Mouse (Mus musculus) MEL (cell line): ENCODE measurements at regions not wholly inside any gene's neighbourhood (a gene's known extent, or its start where the extent isn't known, plus 50 kb on each side); places are given as distances from the start of the nearest gene placed in this dataset.

ENCODE experiments used
- CTCF ChIP-seq, 3 experiments: IDR thresholded peaks in 2 of 3; conservative IDR thresholded peaks in 1 of 3; 2 replicates each; pipeline ENCODE4 v1.5.1; 2011 to 2012; ENCODE audit warnings: low read length in 3 of 3, low read depth in 2 of 3, mild to moderate bottlenecking in 2 of 3, improper control_type of control experiment in 1 of 3, inconsistent platforms in 1 of 3, mixed read lengths in 1 of 3, moderate library complexity in 1 of 3; ENCODE audit not compliant: control insufficient read depth in 1 of 3, insufficient read depth in 1 of 3, poor library complexity in 1 of 3, severe bottlenecking in 1 of 3
- ELF1 ChIP-seq: IDR thresholded peaks from 2 replicates; pipeline ENCODE4 v1.6.1; 2014; ENCODE audit warnings: low read depth, mild to moderate bottlenecking, inconsistent platforms, low read length, improper control_type of control experiment, moderate library complexity
- GATA1 ChIP-seq: IDR thresholded peaks from 2 replicates; pipeline ENCODE4 v1.6.1; 2011; ENCODE audit warnings: low read depth, low read length, improper control_type of control experiment
- MAFK ChIP-seq: IDR thresholded peaks from 2 replicates; pipeline ENCODE4 v1.6.1; 2011; ENCODE audit warnings: low read depth, mild to moderate bottlenecking, low read length, improper control_type of control experiment, borderline replicate concordance
- NRF1 ChIP-seq: IDR thresholded peaks from 2 replicates; pipeline ENCODE4 v1.6.1; 2014; ENCODE audit warnings: low read depth, mild to moderate bottlenecking, inconsistent platforms, low read length, improper control_type of control experiment, moderate library complexity; ENCODE audit not compliant: poor library complexity, insufficient read depth, severe bottlenecking
- POLR2A ChIP-seq, 2 experiments: IDR thresholded peaks; 2 replicates each; pipeline ENCODE4 v1.6.1; 2011 to 2012; ENCODE audit warnings: low read length in 2 of 2, mild to moderate bottlenecking in 2 of 2, control low read depth in 1 of 2, improper control_type of control experiment in 1 of 2, low read depth in 1 of 2, moderate library complexity in 1 of 2; ENCODE audit not compliant: control insufficient read depth in 1 of 2, insufficient read depth in 1 of 2, poor library complexity in 1 of 2
- POLR2AphosphoS2 ChIP-seq: IDR thresholded peaks from 2 replicates; pipeline ENCODE4 v1.6.1; 2011; ENCODE audit warnings: low read length, improper control_type of control experiment
- RCOR1 ChIP-seq: IDR thresholded peaks from 2 replicates; pipeline ENCODE4 v1.6.1; 2012; ENCODE audit warnings: low read depth, mild to moderate bottlenecking, inconsistent platforms, low read length, improper control_type of control experiment
- TCF12 ChIP-seq: IDR thresholded peaks from 2 replicates; pipeline ENCODE4 v1.6.1; 2014; ENCODE audit warnings: low read depth, mild to moderate bottlenecking, inconsistent platforms, low read length, improper control_type of control experiment, moderate library complexity
- USF2 ChIP-seq, 2 experiments: IDR thresholded peaks; 2 replicates each; pipeline ENCODE4 v1.6.1; 2011 to 2012; ENCODE audit warnings: improper control_type of control experiment in 2 of 2, low read length in 2 of 2, borderline replicate concordance in 1 of 2, inconsistent platforms in 1 of 2, low read depth in 1 of 2, mild to moderate bottlenecking in 1 of 2; ENCODE audit not compliant: insufficient read depth in 1 of 2
- ZC3H11A ChIP-seq: IDR thresholded peaks from 2 replicates; pipeline ENCODE4 v1.6.1; 2012; ENCODE audit warnings: low read depth, mild to moderate bottlenecking, inconsistent platforms, low read length, improper control_type of control experiment
- ZNF384 ChIP-seq: IDR thresholded peaks from 2 replicates; pipeline ENCODE4 v1.6.1; 2012; ENCODE audit warnings: low read depth, mild to moderate bottlenecking, inconsistent platforms, low read length, improper control_type of control experiment

DNA sequence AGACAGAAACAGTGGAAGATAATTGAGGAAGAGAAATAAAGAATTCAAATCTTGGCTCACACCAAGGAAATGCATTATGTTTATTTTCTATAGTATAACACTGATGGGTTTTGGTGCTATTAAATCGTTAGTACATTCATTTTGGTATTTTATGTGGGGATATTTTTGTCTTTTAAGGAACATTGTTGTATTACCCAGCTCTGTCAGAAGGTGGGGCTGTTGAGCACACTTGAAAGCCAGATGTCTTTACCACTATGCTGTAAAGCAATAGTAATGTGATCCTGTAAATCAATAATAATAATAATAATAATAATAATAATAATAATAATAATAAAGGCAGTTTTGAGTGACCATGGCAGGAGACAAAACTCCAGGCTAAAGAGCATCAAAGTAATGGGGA, 120.0 kb upstream of the Gm21876 start:
- TF ChIP-seq CTCF (IDR thresholded peaks at IDR 0.05 in 2 of 3, conservative IDR thresholded peaks at IDR 0.05 in 1 of 3; ENCODE audit: control insufficient read depth in 1 of 3, insufficient read depth in 1 of 3, low read depth in 2 of 3, low read length in 3 of 3, poor library complexity in 1 of 3, severe bottlenecking in 1 of 3) = peak; percentile 7 to 29 (median 27); a peak in 4 of 6 replicates
- TF ChIP-seq POLR2AphosphoS2 = no peak
- no peak for TF ChIP-seq MAFK
- TF ChIP-seq ELF1 = no peak
- TF ChIP-seq RCOR1 = no peak
- TF ChIP-seq ZC3H11A = no peak
- TF ChIP-seq GATA1 = no peak
- TF ChIP-seq POLR2A (IDR thresholded peaks at IDR 0.05; ENCODE audit: control insufficient read depth in 1 of 2, insufficient read depth in 1 of 2, low read depth in 1 of 2, low read length in 2 of 2, poor library complexity in 1 of 2) = no peak
- TF ChIP-seq USF2 (IDR thresholded peaks at IDR 0.05; ENCODE audit: borderline replicate concordance in 1 of 2, insufficient read depth in 1 of 2, low read depth in 1 of 2, low read length in 2 of 2) = no peak
- no peak for TF ChIP-seq NRF1
- no peak for TF ChIP-seq TCF12
- no peak for TF ChIP-seq ZNF384
